Mouse (Mus musculus): Measurements from ENCODE around the gene Adh1. TPM values are rescaled to one million over a fixed set of nuclear protein-coding genes. Genes with fewer than 3 reads are reported as not detected.

Gene Adh1
- total RNA-seq, 2 experiments from 2014 or later: not detected

- no peak; the same call in 1 of the 2 replicates for ATAC-seq (replicated peaks; ENCODE audit: poor library complexity, severe bottlenecking)
These were observed 20.4 kb upstream of the Adh1 start for GRCm38 (mm10) chr3:138240411-138240810.

GRCm38 (mm10) chr3:138240942-138241341 is 19.8 kb upstream of the Adh1 start:
- no peak for ATAC-seq (replicated peaks; ENCODE audit: poor library complexity, severe bottlenecking)

- no peak for ATAC-seq (replicated peaks; ENCODE audit: poor library complexity, severe bottlenecking)
These were observed 19.4 kb upstream of the Adh1 start for GRCm38 (mm10) chr3:138241371-138241770.

GRCm38 (mm10) chr3:138242021-138242726 is 18.6 kb upstream of the Adh1 start:
- no peak for ATAC-seq (replicated peaks; ENCODE audit: poor library complexity, severe bottlenecking)

- ATAC-seq (replicated peaks; ENCODE audit: poor library complexity, severe bottlenecking): no peak
These were observed 17.9 kb upstream of the Adh1 start for GRCm38 (mm10) chr3:138242933-138243332.

GRCm38 (mm10) chr3:138244338-138244874 is 16.4 kb upstream of the Adh1 start:
- ATAC-seq (replicated peaks; ENCODE audit: poor library complexity, severe bottlenecking): no peak

GRCm38 (mm10) chr3:138246511-138247020 is 14.2 kb upstream of the Adh1 start:
- ATAC-seq (replicated peaks; ENCODE audit: poor library complexity, severe bottlenecking): no peak

GRCm38 (mm10) chr3:138247241-138247640 is 13.6 kb upstream of the Adh1 start:
- ATAC-seq (replicated peaks; ENCODE audit: poor library complexity, severe bottlenecking): no peak

GRCm38 (mm10) chr3:138248011-138248410 is 12.8 kb upstream of the Adh1 start:
- ATAC-seq (replicated peaks; ENCODE audit: poor library complexity, severe bottlenecking): no peak

- no peak for ATAC-seq (replicated peaks; ENCODE audit: poor library complexity, severe bottlenecking)
These were observed 12.0 kb upstream of the Adh1 start for GRCm38 (mm10) chr3:138248746-138249145.

GRCm38 (mm10) chr3:138251156-138251555 is 9.6 kb upstream of the Adh1 start:
- ATAC-seq (replicated peaks; ENCODE audit: poor library complexity, severe bottlenecking): no peak

GRCm38 (mm10) chr3:138254205-138254604 is 6.6 kb upstream of the Adh1 start:
- no peak for ATAC-seq (replicated peaks; ENCODE audit: poor library complexity, severe bottlenecking)

GRCm38 (mm10) chr3:138255366-138255765 is 5.4 kb upstream of the Adh1 start:
- no peak for ATAC-seq (replicated peaks; ENCODE audit: poor library complexity, severe bottlenecking)

- no peak for ATAC-seq (replicated peaks; ENCODE audit: poor library complexity, severe bottlenecking)
These were observed 4.8 kb upstream of the Adh1 start for GRCm38 (mm10) chr3:138255780-138256550.

- no peak for ATAC-seq (replicated peaks; ENCODE audit: poor library complexity, severe bottlenecking)
These were observed 1.8 kb downstream of the Adh1 start for GRCm38 (mm10) chr3:138262568-138262967.

GRCm38 (mm10) chr3:138263154-138263930 is 2.6 kb downstream of the Adh1 start:
- ATAC-seq (replicated peaks; ENCODE audit: poor library complexity, severe bottlenecking): no peak

GRCm38 (mm10) chr3:138264648-138265047 is 3.9 kb downstream of the Adh1 start:
- no peak for ATAC-seq (replicated peaks; ENCODE audit: poor library complexity, severe bottlenecking)

- no peak for ATAC-seq (replicated peaks; ENCODE audit: poor library complexity, severe bottlenecking)
These were observed 9.7 kb downstream of the Adh1 start for GRCm38 (mm10) chr3:138270507-138270906.

GRCm38 (mm10) chr3:138271297-138271696 is 10.5 kb downstream of the Adh1 start:
- no peak for ATAC-seq (replicated peaks; ENCODE audit: poor library complexity, severe bottlenecking)

- ATAC-seq (replicated peaks; ENCODE audit: poor library complexity, severe bottlenecking): no peak
These were observed 12.3 kb downstream of the Adh1 start for GRCm38 (mm10) chr3:138273080-138273479.
